Mouse (Mus musculus) liver, embryonic 11.5 days (tissue): ENCODE measurements at regions not wholly inside any gene's neighbourhood (a gene's known extent, or its start where the extent isn't known, plus 50 kb on each side); places are given as distances from the start of the nearest gene placed in this dataset.
A peak's percentile ranks its signal among the peaks of the same experiment; 100 is the strongest.
"Not testable (repeated sequence)": the region's sequence is repeated elsewhere in the genome, so short reads cannot be mapped to it uniquely, and the experiment has no call there.

Experiments used
- ATAC-seq: fragments of 200-750 bp; cut with Nextera tagmentation; replicated peaks from 2 replicates; pipeline ENCODE4 v1.8.0; 2017; ENCODE audit warnings: moderate number of reproducible peaks, mild to moderate bottlenecking, moderate TSS enrichment, moderate library complexity; ENCODE audit not compliant: low FRiP score
- DNase-seq: peaks from one replicate; pipeline ENCODE4 v3.0.0-alpha.2; 2017; ENCODE audit warnings: low spot score
- H3K27ac ChIP-seq: fragments of 300-500 bp; sonication (generic); 2 replicates; pipeline ENCODE4 v1.5.1; 2014; ENCODE audit warnings: mild to moderate bottlenecking, low read depth, low read length, control low read depth
- H3K27me3 ChIP-seq: fragments of 300-500 bp; sonication (generic); replicated peaks from 2 replicates; pipeline ENCODE4 v1.6.1; 2014; ENCODE audit warnings: low read length, mixed read lengths; ENCODE audit not compliant: control insufficient read depth, insufficient read depth
- H3K36me3 ChIP-seq: fragments of 300-500 bp; sonication (generic); 2 replicates; pipeline ENCODE4 v1.6.1; 2014; ENCODE audit warnings: mild to moderate bottlenecking, low read length, moderate library complexity, mixed read lengths; ENCODE audit not compliant: control insufficient read depth, insufficient read depth
- H3K4me1 ChIP-seq: fragments of 300-500 bp; sonication (generic); replicated peaks from 2 replicates; pipeline ENCODE4 v1.6.1; 2014; ENCODE audit warnings: low read length, mixed read lengths; ENCODE audit not compliant: control insufficient read depth, insufficient read depth
- H3K4me2 ChIP-seq: fragments of 300-500 bp; sonication (generic); 2 replicates; pipeline ENCODE4 v1.6.1; 2014; ENCODE audit warnings: mild to moderate bottlenecking, control low read depth, moderate library complexity
- H3K4me3 ChIP-seq: fragments of 300-500 bp; sonication (generic); 2 replicates; pipeline ENCODE4 v1.5.1; 2014; ENCODE audit warnings: low read depth, low read length, control low read depth
- H3K9ac ChIP-seq: fragments of 300-500 bp; sonication (generic); 2 replicates; pipeline ENCODE4 v1.6.1; 2014; ENCODE audit warnings: low read depth, low read length, control low read depth
- H3K9me3 ChIP-seq: fragments of 300-500 bp; sonication (generic); 2 replicates; pipeline ENCODE4 v1.6.1; 2016; ENCODE audit warnings: low read length, inconsistent platforms, mixed read lengths; ENCODE audit not compliant: control insufficient read depth
- WGBS: fragments of 180-500 bp; shearing (Covaris S2); extraction: QIAGEN DNeasy Blood & Tissue Kit; methylation state at CpG from one replicate; pipeline ENCODE4 v1.1.7; 2014; 5-methylcytosine and 5-hydroxymethylcytosine counted together

- 82% methylated on average over 10 of the region's 10 CpGs for WGBS
Measured at GRCm38 (mm10) chr17:4894756-4895330, 99.3 kb upstream of the Arid1b start.

GRCm38 (mm10) chr17:4903129-4903528, 91.0 kb upstream of the Arid1b start:
- no peak for DNase-seq
- H3K4me3 ChIP-seq: no peak overlapping the region
- no peaks in the 10 kb centered on the region for H3K36me3 ChIP-seq
- no peak overlapping the region for H3K4me2 ChIP-seq
- H3K9ac ChIP-seq: no peak overlapping the region
- no peaks in the 10 kb centered on the region for H3K9me3 ChIP-seq
- ATAC-seq: no peak
- no peaks in the 10 kb centered on the region for H3K27me3 ChIP-seq
- no peaks in the 10 kb centered on the region; the same call in 1 of the 2 replicates for H3K4me1 ChIP-seq
- WGBS: 69% methylated on average over 3 of the region's 3 CpGs
- no peak overlapping the region for H3K27ac ChIP-seq

More at GRCm38 (mm10) chr17:4894756-4895330, 99.3 kb upstream of the Arid1b start:
- H3K27me3 ChIP-seq, ATAC-seq, DNase-seq, H3K9me3 ChIP-seq, H3K4me2 ChIP-seq, H3K36me3 ChIP-seq, H3K9ac ChIP-seq, H3K27ac ChIP-seq, H3K4me3 ChIP-seq, H3K4me1 ChIP-seq: not testable (repeated sequence)

- no peak for DNase-seq
Measured at GRCm38 (mm10) chr17:4906504-4906903, 87.6 kb upstream of the Arid1b start.

GRCm38 (mm10) chr17:4907181-4907752, 86.9 kb upstream of the Arid1b start:
- no peak for ATAC-seq
- WGBS: under 1% methylated on average over 12 of the region's 14 CpGs
- peak; percentile 50 for DNase-seq
- H3K27me3 ChIP-seq: no peaks in the 10 kb centered on the region
- H3K36me3 ChIP-seq: no peaks in the 10 kb centered on the region
- no peaks in the 10 kb centered on the region; the same call in 1 of the 2 replicates for H3K4me1 ChIP-seq
- H3K4me2 ChIP-seq: peak overlapping the region; percentile 82
- peak overlapping the region; percentile 97 for H3K27ac ChIP-seq
- peak overlapping the region; percentile 81 for H3K9ac ChIP-seq
- peak overlapping the region; percentile 60 for H3K4me3 ChIP-seq
- H3K9me3 ChIP-seq: no peaks in the 10 kb centered on the region

More at GRCm38 (mm10) chr17:4906504-4906903, 87.6 kb upstream of the Arid1b start:
- no peak for ATAC-seq
- Histone ChIP-seq H3K36me3 (no peaks in the 10 kb centered on the region), H3K4me2 (no peak overlapping the region; the same call in 1 of the 2 replicates), H3K27me3 (no peaks in the 10 kb centered on the region), H3K9ac (no peak overlapping the region), H3K9me3 (no peaks in the 10 kb centered on the region), H3K4me3 (no peak overlapping the region), H3K4me1 (no peaks in the 10 kb centered on the region; the same call in 1 of the 2 replicates), H3K27ac (no peak overlapping the region)
- 59% methylated on average over 3 of the region's 3 CpGs for WGBS

- Histone ChIP-seq H3K27ac (peak overlapping the region; percentile 97), H3K4me2 (peak overlapping the region; percentile 82), H3K4me3 (peak overlapping the region; percentile 60), H3K36me3 (no peaks in the 10 kb centered on the region), H3K9me3 (no peaks in the 10 kb centered on the region), H3K4me1 (no peaks in the 10 kb centered on the region; the same call in 1 of the 2 replicates), H3K27me3 (no peaks in the 10 kb centered on the region), H3K9ac (peak overlapping the region; percentile 81)
- DNase-seq: peak; percentile 89
- peak; percentile 92 for ATAC-seq
- WGBS: under 1% methylated on average over 84 of the region's 85 CpGs
Measured at GRCm38 (mm10) chr17:4907841-4908571, 86.1 kb upstream of the Arid1b start.

GRCm38 (mm10) chr17:4908572-4908965, 85.6 kb upstream of the Arid1b start:
- Histone ChIP-seq H3K4me3 (peak overlapping the region; percentile 60), H3K4me2 (peak overlapping the region; percentile 82), H3K9me3 (no peaks in the 10 kb centered on the region), H3K27me3 (no peaks in the 10 kb centered on the region), H3K9ac (peak overlapping the region; percentile 81), H3K36me3 (no peaks in the 10 kb centered on the region), H3K4me1 (no peaks in the 10 kb centered on the region; the same call in 1 of the 2 replicates), H3K27ac (peak overlapping the region; percentile 97)
- DNase-seq: no peak
- 4% methylated on average over 17 of the region's 17 CpGs for WGBS
- peak; percentile 36 for ATAC-seq

- Histone ChIP-seq H3K9ac (no peak overlapping the region), H3K27ac (no peak overlapping the region), H3K4me3 (no peak overlapping the region), H3K36me3 (no peaks in the 10 kb centered on the region), H3K27me3 (no peaks in the 10 kb centered on the region), H3K4me2 (no peak overlapping the region), H3K4me1 (no peaks in the 10 kb centered on the region; the same call in 1 of the 2 replicates), H3K9me3 (no peaks in the 10 kb centered on the region)
- 77% methylated on average over 5 of the region's 5 CpGs for WGBS
- ATAC-seq (no peak), DNase-seq (no peak)
Measured at GRCm38 (mm10) chr17:4910182-4910581, 84.0 kb upstream of the Arid1b start.

- DNase-seq (no peak), ATAC-seq (no peak)
- Histone ChIP-seq H3K9ac (no peak overlapping the region), H3K36me3 (no peaks in the 10 kb centered on the region), H3K4me1 (no peaks in the 10 kb centered on the region; the same call in 1 of the 2 replicates), H3K27me3 (no peaks in the 10 kb centered on the region), H3K9me3 (no peaks in the 10 kb centered on the region), H3K27ac (no peak overlapping the region), H3K4me3 (no peak overlapping the region), H3K4me2 (no peak overlapping the region)
- WGBS: 75% methylated on average over 4 of the region's 4 CpGs
Measured at GRCm38 (mm10) chr17:4913001-4913400, 81.1 kb upstream of the Arid1b start.
